Mouse (Mus musculus): ENCODE results near the gene Dynlt1b.
"Not testable (repeated sequence)": the region's sequence is repeated elsewhere in the genome, so short reads cannot be mapped to it uniquely, and the experiment has no call there.

DNA sequence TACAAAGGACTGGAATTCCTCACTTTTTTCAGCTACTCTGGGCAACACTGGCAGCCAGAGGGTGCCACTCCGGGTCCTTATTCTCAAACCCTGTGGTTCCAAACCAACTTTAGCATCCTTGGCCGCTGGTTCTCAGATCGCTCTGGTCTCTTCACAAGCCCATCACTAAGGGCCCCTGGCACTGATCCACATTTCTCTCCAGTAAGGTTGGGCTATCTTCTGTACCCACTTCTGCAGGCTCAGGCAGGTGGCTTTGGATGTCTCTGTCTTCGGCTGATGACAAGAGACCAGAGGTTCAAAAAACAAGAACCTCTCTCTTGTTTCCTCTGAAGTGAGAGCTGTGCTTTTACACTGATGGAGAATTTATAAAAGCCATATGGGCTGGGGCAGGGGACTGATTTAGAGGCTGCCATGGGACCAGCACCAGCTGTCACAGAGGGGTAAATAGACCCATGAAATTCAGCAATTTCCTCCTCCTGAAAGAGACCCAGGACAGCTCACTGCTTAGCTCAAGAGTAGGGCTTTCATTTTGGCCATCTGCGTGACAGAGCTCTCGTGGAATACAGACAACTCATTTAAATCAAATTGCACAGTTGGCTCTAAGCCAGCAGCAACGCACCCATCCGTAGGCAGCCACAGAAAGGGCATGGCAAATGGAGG lies 49.6 kb upstream of the Dynlt1b start:
- TF ChIP-seq POLR2A (IDR thresholded peaks at IDR 0.05; ENCODE audit: borderline replicate concordance, low read depth, low read length); CTCF (IDR thresholded peaks at IDR 0.05; ENCODE audit: low read depth, low read length): not testable (repeated sequence)
